Comparison of ENCODE assay signal across 12 mouse cellular contexts in genomic region chr2:181119952-181120351, GRCm38 (mm10). TPM values are rescaled to one million over a fixed set of nuclear protein-coding genes. Genes with fewer than 3 reads are reported as not detected.
A peak's percentile ranks its signal among the peaks of the same experiment; 100 is the strongest.
DNase-seq lines count a peak whose midpoint lies in the region; ATAC-seq and TF ChIP-seq lines count a peak whose summit lies in the region.
"Had no signal": no experiment of that assay in that cellular context is flagged by ENCODE, and none has a peak within 500 bp of the region (broad histone marks: within the 10 kb centered on the region; RNA-seq: fewer than 3 reads in every experiment).

No protein-coding gene starts in this region.

- H3K27ac ChIP-seq in forebrain, embryonic 12.5 days, result peak overlapping the region; percentile 82
- peak overlapping the region; percentile 45; the same call in 1 of the 2 replicates for H3K27ac ChIP-seq in hindbrain, postnatal 0 days
- no peak overlapping the region; the same call in 1 of the 2 replicates for H3K27ac ChIP-seq in midbrain, embryonic 11.5 days (ENCODE audit: low read depth, low read length)

- peaks cover 50% of the 10 kb centered on the region for H3K4me1 ChIP-seq in forebrain, embryonic 12.5 days
- peaks cover 19% of the 10 kb centered on the region for H3K4me1 ChIP-seq in hindbrain, postnatal 0 days (ENCODE audit: insufficient read depth, low read length)
- H3K4me1 ChIP-seq in midbrain, embryonic 11.5 days (ENCODE audit: control insufficient read depth, insufficient read depth, low read length), result peaks cover 16% of the 10 kb centered on the region

- 38% methylated on average over 10 of the region's 10 CpGs for WGBS in forebrain, embryonic 12.5 days
- WGBS in hindbrain, postnatal 0 days, result 25% methylated on average over 10 of the region's 10 CpGs
- WGBS in midbrain, embryonic 11.5 days, result 39% methylated on average over 10 of the region's 10 CpGs

- no peaks in the 10 kb centered on the region for H3K9me3 ChIP-seq in forebrain, embryonic 12.5 days
- no peaks in the 10 kb centered on the region for H3K9me3 ChIP-seq in hindbrain, postnatal 0 days (ENCODE audit: low read length)
- H3K9me3 ChIP-seq in midbrain, embryonic 11.5 days (ENCODE audit: control insufficient read depth, low read length), result no peaks in the 10 kb centered on the region

- H3K36me3 ChIP-seq in forebrain, embryonic 12.5 days (replicated peaks), result no peaks in the 10 kb centered on the region
- H3K36me3 ChIP-seq in hindbrain, postnatal 0 days (ENCODE audit: insufficient read depth, low read length), result no peaks in the 10 kb centered on the region
- H3K36me3 ChIP-seq in midbrain, embryonic 11.5 days (ENCODE audit: control insufficient read depth, insufficient read depth, low read length), result no peaks in the 10 kb centered on the region

- peak; percentile 72 to 80 for DNase-seq in cerebellum, adult 18-20 months
- no peak for DNase-seq in hindbrain, postnatal 0 days (ENCODE audit: low spot score)
- DNase-seq in midbrain, embryonic 11.5 days (ENCODE audit: low spot score, missing footprints), result peak; percentile 75
- DNase-seq in thymus, adult 18-20 months, result no peak
- DNase-seq in kidney, postnatal 25 days, result no peak
- DNase-seq in urinary bladder, adult 2 months (ENCODE audit: low spot score), result no peak
- DNase-seq: adrenal gland, adult 2 months; liver had no signal

- ATAC-seq in forebrain, embryonic 12.5 days (ENCODE audit: low FRiP score), result no peak
- ATAC-seq in hindbrain, postnatal 0 days, result no peak
- ATAC-seq in midbrain, embryonic 11.5 days (ENCODE audit: low FRiP score), result no peak; the same call in 1 of the 2 replicates
- no peak for ATAC-seq in erythroid progenitor cell, adult 5-6 weeks (replicated peaks; ENCODE audit: low FRiP score, poor library complexity, severe bottlenecking)

- no peak for TF ChIP-seq CTCF in hindbrain, postnatal 0 days (IDR thresholded peaks at IDR 0.05; ENCODE audit: low read depth)

- no peak overlapping the region for H3K4me3 ChIP-seq in forebrain, embryonic 12.5 days (replicated peaks)
- H3K4me3 ChIP-seq in hindbrain, postnatal 0 days (ENCODE audit: low read length), result no peak overlapping the region
- no peak overlapping the region for H3K4me3 ChIP-seq in midbrain, embryonic 11.5 days (ENCODE audit: low read depth, low read length)
- H3K4me3 ChIP-seq: myocyte had no signal

- no peak overlapping the region for H3K9ac ChIP-seq in forebrain, embryonic 12.5 days
- no peak overlapping the region for H3K9ac ChIP-seq in hindbrain, postnatal 0 days (replicated peaks; ENCODE audit: low read length)
- no peak overlapping the region for H3K9ac ChIP-seq in midbrain, embryonic 11.5 days (ENCODE audit: low read length)

- 0 out of 2 replicates have a peak overlapping the region, but pooled peaks have one; percentile 1 for H3K4me2 ChIP-seq in forebrain, embryonic 12.5 days
- H3K4me2 ChIP-seq in hindbrain, postnatal 0 days (ENCODE audit: low read depth, low read length), result no peak overlapping the region
- no peak overlapping the region for H3K4me2 ChIP-seq in midbrain, embryonic 11.5 days

- no peaks in the 10 kb centered on the region for H3K27me3 ChIP-seq in forebrain, embryonic 12.5 days
- no peaks in the 10 kb centered on the region for H3K27me3 ChIP-seq in hindbrain, postnatal 0 days (ENCODE audit: insufficient read depth, low read length)
- no peaks in the 10 kb centered on the region for H3K27me3 ChIP-seq in midbrain, embryonic 11.5 days (ENCODE audit: control insufficient read depth, insufficient read depth, low read length)

RNA-seq across cellular contexts. Expression of gene Kcnq2, which starts 15.1 kb away (rescaled TPM):
- 28.6 and 30.0 TPM in 2 replicates for polyA plus RNA-seq in forebrain, embryonic 12.5 days (2016; fragmentation: Nextera tagmentation; extraction: Ambion mirVana)
- 128 and 142 TPM in 2 replicates for total RNA-seq in hindbrain, postnatal 0 days (2014; rRNA removed)
- polyA plus RNA-seq in hindbrain, postnatal 0 days (2015; fragmentation: Nextera tagmentation; extraction: Ambion mirVana), result 32.3 and 34.6 TPM in 2 replicates
- 8.7 and 8.8 TPM in 2 replicates for polyA plus RNA-seq in midbrain, embryonic 11.5 days (2014; fragmentation: Nextera tagmentation; extraction: Ambion mirVana)
- not detected in 2 replicates for total RNA-seq in erythroid progenitor cell, adult 5-6 weeks (2015; ENCODE audit: low replicate concordance)
- not detected in 2 replicates for total RNA-seq in erythroid progenitor cell, adult 5-6 weeks (2017; ENCODE audit: low replicate concordance)
- 0.07 and 0.12 TPM in 2 replicates for polyA plus RNA-seq in urinary bladder, adult 2 months (2012; rRNA removed)
- total RNA-seq: hematopoietic stem cell, adult 5-6 weeks had no signal
- polyA plus RNA-seq: myocyte had no signal

RNA-seq across cellular contexts. Expression of gene Eef1a2, which starts 36.9 kb away (rescaled TPM):
- 1.1 and 1.4 TPM in 2 replicates for polyA plus RNA-seq in forebrain, embryonic 12.5 days (2016; fragmentation: Nextera tagmentation; extraction: Ambion mirVana)
- total RNA-seq in hindbrain, postnatal 0 days (2014; rRNA removed), result 304 and 351 TPM in 2 replicates
- 24.7 and 26.7 TPM in 2 replicates for polyA plus RNA-seq in hindbrain, postnatal 0 days (2015; fragmentation: Nextera tagmentation; extraction: Ambion mirVana)
- polyA plus RNA-seq in midbrain, embryonic 11.5 days (2014; fragmentation: Nextera tagmentation; extraction: Ambion mirVana), result 0.87 and 0.94 TPM in 2 replicates
- total RNA-seq in erythroid progenitor cell, adult 5-6 weeks (2015; ENCODE audit: low replicate concordance), result not detected in 2 replicates
- not detected in 2 replicates for total RNA-seq in erythroid progenitor cell, adult 5-6 weeks (2017; ENCODE audit: low replicate concordance)
- 0.48 and 0.97 TPM in 2 replicates for polyA plus RNA-seq in urinary bladder, adult 2 months (2012; rRNA removed)
- total RNA-seq: hematopoietic stem cell, adult 5-6 weeks had no signal

Comparison
In these comparisons a context has a peak if more than half of its experiments do, and no peak if none do; other contexts are left out.
1. DNase-seq: peak in cerebellum, adult 18-20 months (2 of 2) and midbrain, embryonic 11.5 days (single experiment); none in hindbrain, postnatal 0 days (single experiment), thymus, adult 18-20 months (0 of 2), kidney, postnatal 25 days (0 of 2) and urinary bladder, adult 2 months (single experiment).
2. RNA of gene Eef1a2, which starts 36.9 kb away (polyA plus RNA-seq): 24.7 to 26.7 TPM in hindbrain, postnatal 0 days; 1.1 to 1.4 TPM in forebrain, embryonic 12.5 days, 0.87 to 0.94 TPM in midbrain, embryonic 11.5 days and 0.48 to 0.97 TPM in urinary bladder, adult 2 months; every median in the first group is over 10 times any median in the second.